Mouse (Mus musculus) ES-Bruce4 (cell line): ENCODE measurements at regions not wholly inside any gene's neighbourhood (a gene's known extent, or its start where the extent isn't known, plus 50 kb on each side); places are given as distances from the start of the nearest gene placed in this dataset.

Experiments used
- H3K27ac ChIP-seq: 2 replicates; pipeline ENCODE4 v1.5.1; 2012; ENCODE audit warnings: low read length, inconsistent platforms; ENCODE audit not compliant: insufficient read depth
- H3K27me3 ChIP-seq: 2 replicates; pipeline ENCODE4 v1.6.1; 2012; ENCODE audit warnings: mild to moderate bottlenecking, low read length, inconsistent platforms; ENCODE audit not compliant: control insufficient read depth, poor library complexity, insufficient read depth, severe bottlenecking
- H3K36me3 ChIP-seq: 2 replicates; pipeline ENCODE4 v1.6.1; 2012; ENCODE audit warnings: inconsistent platforms, mild to moderate bottlenecking, low read length, moderate library complexity; ENCODE audit not compliant: control insufficient read depth, poor library complexity, insufficient read depth, severe bottlenecking
- H3K4me1 ChIP-seq: one replicate; pipeline ENCODE4 v1.8.1; 2011; ENCODE audit warnings: low read length; ENCODE audit not compliant: control insufficient read depth, insufficient read depth
- H3K4me3 ChIP-seq: 2 replicates; pipeline ENCODE4 v1.5.1; 2011; ENCODE audit warnings: low read depth, mild to moderate bottlenecking, low read length
- H3K9ac ChIP-seq: 2 replicates; pipeline ENCODE4 v1.6.1; 2012; ENCODE audit warnings: low read depth, mild to moderate bottlenecking, inconsistent platforms; ENCODE audit not compliant: poor library complexity, severe bottlenecking
- H3K9me3 ChIP-seq: replicated peaks from 2 replicates; pipeline ENCODE4 v1.6.1; 2012; ENCODE audit warnings: mild to moderate bottlenecking, low read length, inconsistent platforms; ENCODE audit not compliant: control insufficient read depth, poor library complexity, insufficient read depth, severe bottlenecking
- CTCF ChIP-seq: IDR thresholded peaks from one replicate; pipeline ENCODE4 v1.8.1; 2011; ENCODE audit warnings: low read depth, low read length
- EP300 ChIP-seq: IDR thresholded peaks from 2 replicates; pipeline ENCODE4 v1.6.1; 2011; ENCODE audit warnings: low read depth, low read length; ENCODE audit not compliant: insufficient read depth
- POLR2A ChIP-seq: IDR thresholded peaks from one replicate; pipeline ENCODE4 v1.8.1; 2011; ENCODE audit warnings: low read length; ENCODE audit not compliant: insufficient read depth

DNA sequence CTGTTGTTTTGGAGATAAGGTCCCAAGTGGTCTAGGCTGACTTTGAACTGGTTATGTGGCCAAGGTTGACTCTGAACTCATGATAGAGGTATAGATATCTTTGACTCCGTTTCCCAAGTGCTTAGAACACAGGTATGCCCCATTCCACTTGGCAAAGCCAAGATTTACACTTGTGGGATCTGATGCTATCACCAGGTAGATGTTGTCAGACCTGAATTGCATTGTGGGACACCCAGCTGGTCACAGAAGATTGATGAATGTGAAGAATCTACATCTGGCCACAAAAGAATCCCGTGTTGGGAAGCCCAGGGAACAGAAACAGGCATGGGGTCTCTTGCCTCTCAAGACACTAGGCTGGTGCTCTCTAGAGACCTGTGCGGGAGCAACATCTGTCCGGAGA is 166.4 kb downstream of the Ly86 start:
- no peaks in the 10 kb centered on the region for H3K36me3 ChIP-seq
- TF ChIP-seq POLR2A, result no peak
- no peak for TF ChIP-seq EP300
- no peak for TF ChIP-seq CTCF
- H3K4me3 ChIP-seq, result no peak overlapping the region
- H3K27ac ChIP-seq, result no peak overlapping the region
- H3K9me3 ChIP-seq, result no peaks in the 10 kb centered on the region
- no peaks in the 10 kb centered on the region for H3K27me3 ChIP-seq
- H3K4me1 ChIP-seq, result peaks cover 15% of the 10 kb centered on the region
- H3K9ac ChIP-seq, result no peak overlapping the region

DNA sequence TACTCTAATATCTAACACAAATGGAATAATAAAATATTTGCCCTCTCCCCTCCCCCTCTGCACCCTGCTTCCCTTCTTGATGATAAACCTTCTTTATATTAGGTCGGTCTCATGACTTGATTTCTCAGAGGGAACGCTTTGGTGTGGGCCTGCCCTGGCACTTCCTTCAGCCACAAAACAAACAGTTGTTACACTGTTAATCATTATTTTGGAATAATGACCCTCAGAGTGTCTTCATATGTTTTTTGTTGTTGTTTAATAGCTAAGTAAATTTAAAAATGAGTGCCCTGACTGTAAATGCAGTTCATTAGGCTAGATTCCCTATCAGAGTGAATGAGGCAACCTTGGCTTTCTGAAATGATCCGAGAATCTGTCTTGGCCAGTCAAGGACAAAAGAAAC is 167.8 kb downstream of the Ly86 start:
- H3K9ac ChIP-seq, result no peak overlapping the region
- H3K36me3 ChIP-seq, result no peaks in the 10 kb centered on the region
- no peak overlapping the region for H3K27ac ChIP-seq
- H3K4me1 ChIP-seq, result peaks cover 15% of the 10 kb centered on the region
- no peak overlapping the region for H3K4me3 ChIP-seq
- TF ChIP-seq EP300, result no peak
- TF ChIP-seq CTCF, result no peak
- no peaks in the 10 kb centered on the region for H3K27me3 ChIP-seq
- no peaks in the 10 kb centered on the region for H3K9me3 ChIP-seq

DNA sequence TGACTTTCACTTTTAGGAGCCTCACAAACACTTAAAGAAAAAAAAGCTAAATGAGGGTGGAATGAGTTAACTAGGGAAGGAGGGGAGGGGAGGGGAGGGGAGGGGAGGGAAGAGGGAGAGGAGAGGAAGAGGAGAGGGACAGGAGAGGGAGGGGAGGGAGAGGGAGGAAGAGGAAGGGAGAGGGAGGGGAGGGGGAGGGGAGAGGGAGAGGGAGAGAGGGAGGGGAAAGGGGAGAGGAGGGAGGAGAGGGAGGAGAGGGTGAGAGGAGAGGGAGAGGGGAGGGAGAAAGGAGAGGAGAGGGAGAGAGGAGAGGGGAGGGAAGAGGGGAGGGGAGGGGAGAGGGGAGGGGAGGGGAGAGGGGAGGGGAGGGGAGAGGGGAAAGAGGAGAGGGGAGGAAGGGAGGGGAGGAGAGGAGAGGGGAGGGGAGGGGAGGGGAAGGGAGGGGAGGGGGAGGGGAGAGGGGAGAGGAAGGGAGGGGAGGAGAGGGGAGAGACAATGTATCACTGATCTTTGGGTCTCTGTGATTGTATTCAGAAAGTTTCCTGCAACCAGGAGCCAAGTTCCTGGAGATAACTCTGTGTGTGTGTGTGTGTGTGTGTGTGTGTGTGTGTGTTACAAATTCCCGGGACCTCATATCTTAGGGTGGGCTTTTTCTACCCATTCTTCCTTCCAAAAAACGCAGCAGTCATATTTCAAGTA is 168.3 kb downstream of the Ly86 start:
- peak overlapping the region; percentile 18; the same call in 1 of the 2 replicates for H3K9ac ChIP-seq
- H3K9me3 ChIP-seq, result no peaks in the 10 kb centered on the region
- no peak overlapping the region for H3K4me3 ChIP-seq
- H3K4me1 ChIP-seq, result peaks cover 12% of the 10 kb centered on the region
- H3K27ac ChIP-seq, result peak overlapping the region; percentile 65
- no peaks in the 10 kb centered on the region for H3K36me3 ChIP-seq
- TF ChIP-seq EP300, result no peak
- no peak for TF ChIP-seq CTCF
- no peaks in the 10 kb centered on the region for H3K27me3 ChIP-seq

- peaks cover 7% of the 10 kb centered on the region for H3K4me1 ChIP-seq
- peak overlapping the region; percentile 65 for H3K27ac ChIP-seq
- H3K9ac ChIP-seq, result peak overlapping the region; percentile 18; the same call in 1 of the 2 replicates
- peak overlapping the region; percentile 21 for H3K4me3 ChIP-seq
- no peaks in the 10 kb centered on the region for H3K27me3 ChIP-seq
- TF ChIP-seq POLR2A, result no peak
- TF ChIP-seq CTCF, result no peak
- TF ChIP-seq EP300, result no peak
- no peaks in the 10 kb centered on the region for H3K36me3 ChIP-seq
- no peaks in the 10 kb centered on the region for H3K9me3 ChIP-seq
Measured at GRCm38 (mm10) chr13:37513905-37514607, 169.0 kb downstream of the Ly86 start.

DNA sequence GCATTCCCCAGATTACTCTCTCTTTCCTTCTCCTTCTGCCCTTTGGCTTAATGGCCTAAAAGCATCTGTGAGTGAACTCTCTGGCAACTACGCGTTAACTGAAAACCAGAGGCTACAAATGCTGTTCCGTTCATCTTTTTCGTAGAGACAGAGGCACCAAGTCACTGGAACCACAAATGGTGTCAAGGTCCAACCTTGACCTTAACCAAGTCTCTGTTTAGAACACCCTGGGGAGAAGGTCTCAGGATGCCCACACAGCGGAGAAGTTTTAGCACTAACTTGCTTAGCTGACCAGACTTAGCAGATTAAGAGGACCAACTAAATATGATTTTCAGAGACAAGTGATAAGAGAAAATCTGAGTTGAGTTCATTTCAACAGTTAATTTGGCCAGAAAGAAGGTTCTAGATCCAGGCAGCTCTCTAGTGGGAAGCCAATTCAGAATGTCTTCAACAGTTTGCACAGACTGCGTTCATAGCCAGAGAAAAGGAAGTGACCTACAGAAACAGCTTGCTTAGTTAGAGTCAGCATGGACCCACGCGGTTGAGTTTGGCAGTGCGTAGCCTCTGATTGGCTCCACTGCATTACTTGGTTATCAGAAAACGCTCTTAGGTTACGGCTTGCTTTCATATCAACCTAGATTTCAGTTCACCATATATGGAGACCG is 169.8 kb downstream of the Ly86 start:
- Histone ChIP-seq H3K27me3 (no peaks in the 10 kb centered on the region), H3K9me3 (no peaks in the 10 kb centered on the region), H3K4me3 (no peak overlapping the region), H3K36me3 (no peaks in the 10 kb centered on the region), H3K27ac (peak overlapping the region; percentile 57), H3K9ac (no peak overlapping the region), H3K4me1 (peaks cover 7% of the 10 kb centered on the region)
- TF ChIP-seq POLR2A, result no peak
- TF ChIP-seq EP300, result no peak
- no peak for TF ChIP-seq CTCF
